Mouse (Mus musculus): ENCODE measurements around the gene Naa16.

- TF ChIP-seq CTCF (IDR thresholded peaks at IDR 0.05; ENCODE audit: extremely low read depth, insufficient read depth, insufficient read length, insufficient replicate concordance), result no peak
- TF ChIP-seq POLR2A (IDR thresholded peaks at IDR 0.05; ENCODE audit: low read depth, low read length), result no peak
These were observed 108.6 kb downstream of the Naa16 start for GRCm38 (mm10) chr14:79281894-79282553.

Measured in spleen, adult 2 months (tissue).